Mouse (Mus musculus): ENCODE results near the gene Cpm. TPM values are rescaled to one million over a fixed set of nuclear protein-coding genes. Genes with fewer than 3 reads are reported as not detected.

Cpm gene
- polyA plus RNA-seq, 1 experiment from 2014 or later, result 32.8 TPM

GRCm38 (mm10) chr10:117681999-117682857, 52.9 kb downstream of the Cpm start:
- peaks cover 22% of the 10 kb centered on the region; the same call in 1 of the 2 replicates for H3K36me3 ChIP-seq (ENCODE audit: control insufficient read depth, insufficient read depth)
- H3K27ac ChIP-seq (ENCODE audit: low read depth, low read length), result no peak overlapping the region
- TF ChIP-seq CTCF (IDR thresholded peaks at IDR 0.05; ENCODE audit: low read depth), result peak; percentile 72
- no peak for ATAC-seq
- no peak overlapping the region for H3K9ac ChIP-seq (ENCODE audit: low read depth, low read length)
- no peaks in the 10 kb centered on the region for H3K27me3 ChIP-seq (replicated peaks; ENCODE audit: control insufficient read depth, insufficient read depth, low read length)
- WGBS, result 74% methylated on average over 14 of the region's 14 CpGs
- no peak overlapping the region for H3K4me3 ChIP-seq (ENCODE audit: low read depth, low read length)
- no peaks in the 10 kb centered on the region for H3K9me3 ChIP-seq (ENCODE audit: control insufficient read depth)
- no peaks in the 10 kb centered on the region; the same call in 1 of the 2 replicates for H3K4me1 ChIP-seq (replicated peaks; ENCODE audit: control insufficient read depth, insufficient read depth, low read length)
- no peak overlapping the region for H3K4me2 ChIP-seq (replicated peaks; ENCODE audit: low read depth)

- H3K4me1 ChIP-seq (replicated peaks; ENCODE audit: control insufficient read depth, insufficient read depth, low read length), result no peaks in the 10 kb centered on the region; the same call in 1 of the 2 replicates
- no peak for TF ChIP-seq CTCF (IDR thresholded peaks at IDR 0.05; ENCODE audit: low read depth)
- peaks cover 22% of the 10 kb centered on the region; the same call in 1 of the 2 replicates for H3K36me3 ChIP-seq (ENCODE audit: control insufficient read depth, insufficient read depth)
- no peak overlapping the region for H3K4me2 ChIP-seq (replicated peaks; ENCODE audit: low read depth)
- no peaks in the 10 kb centered on the region for H3K27me3 ChIP-seq (replicated peaks; ENCODE audit: control insufficient read depth, insufficient read depth, low read length)
- H3K9me3 ChIP-seq (ENCODE audit: control insufficient read depth), result no peaks in the 10 kb centered on the region
- 87% methylated on average over 30 of the region's 30 CpGs for WGBS
- H3K27ac ChIP-seq (ENCODE audit: low read depth, low read length), result no peak overlapping the region
- H3K4me3 ChIP-seq (ENCODE audit: low read depth, low read length), result no peak overlapping the region
- H3K9ac ChIP-seq (ENCODE audit: low read depth, low read length), result no peak overlapping the region
- no peak for ATAC-seq
These were observed 53.8 kb downstream of the Cpm start for GRCm38 (mm10) chr10:117682858-117683733.

DNA sequence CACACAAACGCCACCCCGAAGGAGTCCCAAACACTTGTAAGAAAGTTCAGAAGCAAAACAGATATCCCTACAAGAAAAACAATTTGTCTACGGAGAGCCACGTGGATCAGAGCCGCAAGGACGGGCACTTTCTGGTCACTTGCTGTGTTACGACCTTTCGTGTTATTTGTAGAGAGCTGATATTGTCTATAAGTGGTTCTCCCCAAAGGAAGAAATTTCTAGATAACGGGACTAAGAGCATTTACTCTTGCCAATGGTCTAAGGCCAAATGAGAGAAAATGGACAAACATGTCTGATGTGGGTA, 54.4 kb downstream of the Cpm start:
- Histone ChIP-seq H3K4me3 (ENCODE audit: low read depth, low read length) (no peak overlapping the region), H3K36me3 (ENCODE audit: control insufficient read depth, insufficient read depth) (peaks cover 22% of the 10 kb centered on the region; the same call in 1 of the 2 replicates), H3K27ac (ENCODE audit: low read depth, low read length) (no peak overlapping the region), H3K27me3 (replicated peaks; ENCODE audit: control insufficient read depth, insufficient read depth, low read length) (no peaks in the 10 kb centered on the region), H3K9me3 (ENCODE audit: control insufficient read depth) (no peaks in the 10 kb centered on the region), H3K4me1 (replicated peaks; ENCODE audit: control insufficient read depth, insufficient read depth, low read length) (no peaks in the 10 kb centered on the region), H3K4me2 (replicated peaks; ENCODE audit: low read depth) (no peak overlapping the region), H3K9ac (ENCODE audit: low read depth, low read length) (no peak overlapping the region)
- WGBS, result 93% methylated on average over 9 of the region's 9 CpGs
- ATAC-seq, result no peak
- TF ChIP-seq CTCF (IDR thresholded peaks at IDR 0.05; ENCODE audit: low read depth), result no peak

- Histone ChIP-seq H3K27me3 (replicated peaks; ENCODE audit: control insufficient read depth, insufficient read depth, low read length) (no peaks in the 10 kb centered on the region), H3K4me1 (replicated peaks; ENCODE audit: control insufficient read depth, insufficient read depth, low read length) (no peaks in the 10 kb centered on the region), H3K9ac (ENCODE audit: low read depth, low read length) (no peak overlapping the region), H3K9me3 (ENCODE audit: control insufficient read depth) (no peaks in the 10 kb centered on the region), H3K4me2 (replicated peaks; ENCODE audit: low read depth) (no peak overlapping the region), H3K36me3 (ENCODE audit: control insufficient read depth, insufficient read depth) (peaks cover 29% of the 10 kb centered on the region), H3K27ac (ENCODE audit: low read depth, low read length) (no peak overlapping the region), H3K4me3 (ENCODE audit: low read depth, low read length) (no peak overlapping the region)
- no peak for TF ChIP-seq CTCF (IDR thresholded peaks at IDR 0.05; ENCODE audit: low read depth)
- WGBS, result 86% methylated on average over 19 of the region's 19 CpGs
- ATAC-seq, result no peak
These were observed 55.2 kb downstream of the Cpm start for GRCm38 (mm10) chr10:117684298-117685170.

GRCm38 (mm10) chr10:117685171-117685848, 56.0 kb downstream of the Cpm start:
- Histone ChIP-seq H3K9me3 (ENCODE audit: control insufficient read depth) (no peaks in the 10 kb centered on the region), H3K4me1 (replicated peaks; ENCODE audit: control insufficient read depth, insufficient read depth, low read length) (no peaks in the 10 kb centered on the region), H3K27ac (ENCODE audit: low read depth, low read length) (no peak overlapping the region), H3K9ac (ENCODE audit: low read depth, low read length) (no peak overlapping the region), H3K4me2 (replicated peaks; ENCODE audit: low read depth) (no peak overlapping the region), H3K36me3 (ENCODE audit: control insufficient read depth, insufficient read depth) (peaks cover 28% of the 10 kb centered on the region), H3K27me3 (replicated peaks; ENCODE audit: control insufficient read depth, insufficient read depth, low read length) (no peaks in the 10 kb centered on the region), H3K4me3 (ENCODE audit: low read depth, low read length) (no peak overlapping the region)
- 88% methylated on average over 15 of the region's 15 CpGs for WGBS
- ATAC-seq, result no peak
- no peak for TF ChIP-seq CTCF (IDR thresholded peaks at IDR 0.05; ENCODE audit: low read depth)

All from intestine, postnatal 0 days (tissue).